Mouse (Mus musculus): ENCODE data around the gene Ctc1.

DNA sequence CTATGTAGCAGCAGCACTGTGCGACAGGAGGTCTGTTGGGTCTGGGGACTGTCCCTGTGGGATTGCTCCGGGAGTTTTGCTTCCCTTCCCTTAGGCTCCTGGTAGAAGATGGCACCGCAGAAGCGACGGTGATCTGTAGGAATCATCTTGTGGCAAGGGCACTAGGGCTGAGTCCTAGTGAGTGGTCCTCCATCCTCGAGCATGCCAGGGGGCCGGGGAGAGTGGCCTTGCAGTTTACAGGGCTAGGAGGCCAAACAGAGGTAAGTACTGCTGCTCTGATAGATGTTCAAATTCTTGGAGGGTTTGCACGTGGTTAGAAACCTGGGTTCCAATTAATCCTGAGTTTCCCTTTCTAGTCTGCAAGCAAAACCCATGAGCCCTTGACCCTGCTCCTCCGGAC is 19.7 kb downstream of the Ctc1 start:
- TF ChIP-seq CTCF (IDR thresholded peaks at IDR 0.05; ENCODE audit: borderline replicate concordance, insufficient read depth, low read length) (no peak), POLR2A (IDR thresholded peaks at IDR 0.05; ENCODE audit: low read depth, low read length) (no peak)
